Mouse (Mus musculus): ENCODE results near the gene Slamf8. TPM values are rescaled to one million over a fixed set of nuclear protein-coding genes. Genes with fewer than 3 reads are reported as not detected.

The Slamf8 gene
- polyA plus RNA-seq (2015; fragmentation: Nextera tagmentation; extraction: Ambion mirVana): 0.10 and 0.17 TPM in 2 replicates

DNA sequence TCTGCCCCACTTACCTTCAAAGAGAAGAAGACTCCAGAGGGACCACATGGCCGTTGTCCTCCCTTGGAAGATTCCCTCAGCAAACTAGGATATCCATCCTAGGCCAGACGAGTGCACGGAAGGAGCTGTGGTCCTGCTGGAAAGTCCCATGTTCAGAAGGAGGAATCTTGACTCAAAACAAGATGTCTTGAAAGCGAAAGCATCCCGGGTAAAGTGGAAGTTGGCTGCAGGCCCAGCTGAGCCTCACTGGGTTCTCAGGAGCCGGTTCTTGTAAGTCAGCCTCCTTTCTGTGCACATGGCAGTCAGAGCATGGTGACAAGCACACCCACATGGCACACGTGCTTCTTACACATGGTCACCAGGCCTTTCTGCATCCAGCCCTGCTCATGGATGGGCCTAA, at the start of gene Slamf8:
TSS of gene Slamf8 (minus strand) at position 184 of the 400 bp plus-strand sequence.
- Histone ChIP-seq H3K9me3 (replicated peaks) (no peaks in the 10 kb centered on the region), H3K27me3 (peaks cover 5% of the 10 kb centered on the region), H3K27ac (no peak within 1 kb of the TSS), H3K9ac (no peak within 1 kb of the TSS), H3K36me3 (no peaks in the 10 kb centered on the region), H3K4me2 (no peak within 1 kb of the TSS), H3K4me1 (peaks cover 4% of the 10 kb centered on the region; the same call in 1 of the 2 replicates), H3K4me3 (replicated peaks) (no peak within 1 kb of the TSS)
- ATAC-seq (replicated peaks; ENCODE audit: low FRiP score): no peak
- WGBS: 83% methylated on average over 7 of the region's 7 CpGs

DNA sequence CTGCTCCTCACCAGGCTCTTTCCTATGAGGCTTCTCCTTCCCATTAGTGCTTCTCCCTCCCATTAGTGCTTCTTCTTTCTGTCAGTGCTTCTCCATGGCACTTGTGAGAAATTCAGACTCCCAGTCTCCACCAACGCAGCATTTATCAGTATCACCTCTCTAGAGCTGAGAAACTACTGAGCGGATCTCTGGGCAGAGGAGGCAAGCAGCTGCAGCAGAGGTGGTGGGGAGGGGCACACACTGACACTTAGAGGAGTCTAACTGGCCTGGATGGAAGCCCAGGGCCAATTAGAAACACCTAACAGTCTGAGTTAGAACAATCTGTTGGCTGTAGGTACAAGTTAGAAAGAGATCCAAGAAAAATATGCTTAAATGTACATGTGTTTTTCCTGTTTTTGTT, 48.4 kb upstream of the Slamf8 start:
- 49% methylated on average over 2 of the region's 2 CpGs for WGBS
- no peak overlapping the region for H3K4me3 ChIP-seq (replicated peaks)
- H3K27ac ChIP-seq: no peak overlapping the region
- H3K4me1 ChIP-seq: peaks cover 9% of the 10 kb centered on the region
- no peak overlapping the region for H3K4me2 ChIP-seq
- H3K36me3 ChIP-seq: no peaks in the 10 kb centered on the region
- no peaks in the 10 kb centered on the region for H3K9me3 ChIP-seq (replicated peaks)
- 0 out of 2 replicates have a peak, but pooled peaks have one; percentile 30 for ATAC-seq (replicated peaks; ENCODE audit: low FRiP score)
- no peak overlapping the region for H3K9ac ChIP-seq
- H3K27me3 ChIP-seq: no peaks in the 10 kb centered on the region

DNA sequence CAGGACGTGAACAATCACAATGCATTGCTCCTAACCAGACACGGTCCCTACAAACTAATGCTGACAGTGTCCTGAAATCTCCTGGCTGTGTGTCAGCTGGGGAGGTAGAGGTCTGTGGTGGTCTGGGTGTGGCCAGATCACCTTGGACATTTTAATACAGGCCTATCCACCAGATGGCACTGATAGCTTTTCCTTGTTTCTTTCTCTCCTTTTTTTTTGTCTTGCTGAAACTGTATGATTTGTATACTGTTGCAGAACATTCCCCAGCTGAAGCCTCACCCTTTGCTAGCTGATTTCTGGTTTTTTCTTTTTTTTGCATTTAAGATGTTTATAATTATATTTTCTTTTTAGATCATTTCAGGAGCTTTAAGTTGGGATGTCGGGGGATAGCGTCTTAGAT, 47.4 kb upstream of the Slamf8 start:
- ATAC-seq (replicated peaks; ENCODE audit: low FRiP score): no peak
- no peaks in the 10 kb centered on the region for H3K9me3 ChIP-seq (replicated peaks)
- no peak overlapping the region for H3K27ac ChIP-seq
- no peaks in the 10 kb centered on the region for H3K36me3 ChIP-seq
- no peak overlapping the region for H3K9ac ChIP-seq
- no peak overlapping the region for H3K4me3 ChIP-seq (replicated peaks)
- H3K27me3 ChIP-seq: no peaks in the 10 kb centered on the region
- peaks cover 12% of the 10 kb centered on the region for H3K4me1 ChIP-seq
- H3K4me2 ChIP-seq: no peak overlapping the region
- 58% methylated on average over 4 of the region's 4 CpGs for WGBS

DNA sequence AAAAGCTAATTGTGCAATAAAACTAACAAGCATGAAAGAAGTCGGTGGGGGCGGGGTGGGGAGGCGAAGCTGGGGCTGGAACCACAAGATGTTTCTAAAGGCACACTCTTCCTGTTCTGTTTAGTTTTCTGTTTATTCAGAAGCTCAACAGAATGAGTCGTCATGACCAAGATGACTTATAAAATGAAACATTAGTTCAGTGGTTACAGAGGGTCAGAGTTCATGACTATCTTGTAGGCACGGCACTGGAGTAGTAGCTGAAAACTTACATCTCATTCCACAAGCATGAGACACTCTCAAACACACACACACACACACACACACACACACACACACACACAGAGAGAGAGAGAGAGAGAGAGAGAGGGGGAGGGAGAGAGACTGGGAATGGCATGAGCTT, 45.9 kb upstream of the Slamf8 start:
- WGBS: 79% methylated on average over 5 of the region's 5 CpGs
- no peak overlapping the region for H3K4me2 ChIP-seq
- ATAC-seq (replicated peaks; ENCODE audit: low FRiP score): no peak

DNA sequence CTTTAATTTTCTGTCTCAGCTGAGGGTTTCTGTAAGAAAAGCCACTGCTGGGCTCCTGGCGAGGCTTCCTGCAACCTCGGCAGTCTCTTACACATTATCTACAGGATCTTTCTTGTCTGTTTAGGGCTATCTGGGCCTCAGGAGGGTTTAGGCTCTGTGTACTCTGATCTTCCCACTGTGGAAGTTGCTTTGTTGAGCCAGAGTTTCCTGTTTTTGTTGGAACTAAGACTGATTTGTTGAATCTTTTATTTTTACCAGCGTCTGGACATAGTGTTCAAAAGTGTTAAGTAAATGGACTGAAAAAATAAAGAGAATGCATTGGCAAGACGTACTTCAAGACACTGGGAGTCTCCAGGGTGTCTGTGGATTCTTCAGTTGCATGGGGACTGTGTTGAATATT, 44.9 kb upstream of the Slamf8 start:
- Histone ChIP-seq H3K4me3 (replicated peaks) (no peak overlapping the region), H3K9me3 (replicated peaks) (no peaks in the 10 kb centered on the region), H3K36me3 (no peaks in the 10 kb centered on the region), H3K4me1 (peaks cover 17% of the 10 kb centered on the region), H3K27me3 (no peaks in the 10 kb centered on the region), H3K4me2 (peak overlapping the region; percentile 15; the same call in 1 of the 2 replicates), H3K9ac (no peak overlapping the region), H3K27ac (peak overlapping the region; percentile 52; the same call in 1 of the 2 replicates)
- WGBS: 31% methylated on average over 4 of the region's 4 CpGs
- ATAC-seq (replicated peaks; ENCODE audit: low FRiP score): no peak

More for the DNA sequence above, 45.9 kb upstream of the Slamf8 start:
- no peaks in the 10 kb centered on the region for H3K9me3 ChIP-seq (replicated peaks)
- no peaks in the 10 kb centered on the region for H3K27me3 ChIP-seq
- no peaks in the 10 kb centered on the region for H3K36me3 ChIP-seq
- H3K4me1 ChIP-seq: peaks cover 17% of the 10 kb centered on the region
- H3K9ac ChIP-seq: no peak overlapping the region
- no peak overlapping the region for H3K4me3 ChIP-seq (replicated peaks)
- H3K27ac ChIP-seq: no peak overlapping the region

DNA sequence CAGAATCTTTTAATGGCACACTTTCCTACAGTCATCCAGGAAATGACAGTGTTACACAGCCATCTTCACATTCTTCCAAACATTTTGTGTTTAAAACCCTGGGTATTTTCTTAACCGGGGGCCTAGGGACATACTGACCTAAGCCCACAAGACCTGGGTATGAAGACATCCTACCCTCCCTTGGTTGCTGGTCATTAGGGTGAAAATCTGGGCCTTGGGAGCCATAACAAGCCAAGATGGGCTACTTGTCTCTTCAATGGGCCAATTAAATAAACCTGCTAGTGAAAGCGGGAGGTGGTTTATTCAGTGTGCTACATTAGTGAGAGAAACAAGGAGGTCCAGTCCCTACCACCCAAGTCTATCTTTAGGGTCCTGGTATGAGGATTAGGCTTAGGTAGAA, 43.8 kb upstream of the Slamf8 start:
- Histone ChIP-seq H3K27me3 (no peaks in the 10 kb centered on the region), H3K36me3 (no peaks in the 10 kb centered on the region), H3K9ac (no peak overlapping the region), H3K27ac (no peak overlapping the region), H3K4me3 (replicated peaks) (no peak overlapping the region), H3K4me2 (no peak overlapping the region), H3K9me3 (replicated peaks) (no peaks in the 10 kb centered on the region), H3K4me1 (peaks cover 19% of the 10 kb centered on the region)
- 95% methylated on average over 2 of the region's 2 CpGs for WGBS
- no peak for ATAC-seq (replicated peaks; ENCODE audit: low FRiP score)

DNA sequence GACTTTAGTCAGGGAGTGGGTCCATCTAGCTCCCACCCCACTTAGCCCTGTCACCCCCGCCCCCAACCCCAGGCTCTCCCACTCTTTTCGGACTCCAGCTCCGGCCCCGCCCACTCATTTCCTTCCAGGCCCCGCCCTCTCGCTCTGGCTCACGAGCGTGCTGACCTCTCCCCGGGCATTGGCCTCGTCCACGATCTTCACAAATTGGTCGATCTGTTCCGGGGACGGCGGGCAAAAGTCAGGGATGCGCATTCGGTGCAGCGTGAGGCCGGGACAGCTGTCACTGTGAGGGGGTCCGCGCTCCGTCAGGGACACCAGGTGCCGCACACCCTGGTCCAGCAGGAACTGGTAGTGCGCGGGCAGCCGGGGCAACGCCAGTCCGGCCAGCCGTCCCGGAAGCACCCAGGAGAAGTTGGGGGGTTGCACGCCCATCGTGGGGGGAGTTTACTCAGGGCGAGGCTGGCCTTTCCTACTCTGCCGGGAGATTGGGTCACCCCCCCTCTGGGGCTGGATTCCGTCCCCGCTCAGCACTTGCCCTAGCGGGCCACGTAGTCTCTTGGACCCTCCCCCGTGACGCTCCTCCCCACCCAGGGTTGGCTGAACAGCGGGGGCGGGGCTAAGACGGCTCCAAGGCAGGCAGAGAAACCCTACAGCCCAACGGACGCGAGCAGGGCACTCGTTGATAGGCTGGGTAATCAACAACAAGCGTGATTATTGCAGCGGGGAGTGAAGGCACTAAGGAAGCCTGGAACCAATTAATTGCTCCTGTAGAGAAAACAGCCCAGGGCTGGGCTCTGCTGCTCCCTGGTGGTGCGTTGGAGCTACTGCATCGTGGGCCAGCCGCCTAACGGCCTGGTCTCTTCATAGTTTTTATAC, 42.3 kb upstream of the Slamf8 start, which contains the start of gene Dusp23:
TSS of gene Dusp23 (minus strand) at position 512 of the 876 bp plus-strand sequence.
- Histone ChIP-seq H3K27me3 (no peaks in the 10 kb centered on the region), H3K4me1 (peaks cover 19% of the 10 kb centered on the region), H3K36me3 (no peaks in the 10 kb centered on the region), H3K27ac (peak within 1 kb of the TSS; percentile 95), H3K9ac (peak within 1 kb of the TSS; percentile 81), H3K4me3 (replicated peaks) (peak within 1 kb of the TSS; percentile 76), H3K9me3 (replicated peaks) (no peaks in the 10 kb centered on the region), H3K4me2 (peak within 1 kb of the TSS; percentile 83)
- under 1% methylated on average over 53 of the region's 53 CpGs for WGBS
- ATAC-seq (replicated peaks; ENCODE audit: low FRiP score): peak; percentile 99

DNA sequence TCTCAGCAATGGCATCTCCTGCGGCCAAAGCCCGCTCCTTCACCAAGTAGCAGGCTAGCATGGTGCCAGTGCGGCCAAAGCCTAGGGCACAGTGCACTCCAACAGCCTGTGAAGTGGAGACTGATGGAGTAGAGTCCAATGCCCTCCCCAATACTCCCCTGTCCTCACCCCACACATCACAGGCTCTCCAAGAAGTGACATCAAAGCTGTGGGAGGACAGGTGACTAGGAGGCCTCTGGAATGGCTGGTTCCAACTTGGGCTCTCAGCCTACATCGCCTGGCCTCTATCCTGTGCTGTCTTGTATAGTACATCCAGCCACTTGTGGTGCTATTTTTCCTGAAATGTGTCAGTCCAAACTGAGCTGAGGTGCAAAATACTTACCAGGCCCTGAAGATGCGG, 41.4 kb upstream of the Slamf8 start:
- no peak for ATAC-seq (replicated peaks; ENCODE audit: low FRiP score)
- H3K9me3 ChIP-seq (replicated peaks): no peaks in the 10 kb centered on the region
- WGBS: 78% methylated on average over 5 of the region's 5 CpGs
- no peaks in the 10 kb centered on the region for H3K36me3 ChIP-seq
- H3K4me2 ChIP-seq: 0 out of 2 replicates have a peak overlapping the region, but pooled peaks have one; percentile 83
- no peaks in the 10 kb centered on the region for H3K27me3 ChIP-seq
- H3K9ac ChIP-seq: no peak overlapping the region
- no peak overlapping the region for H3K27ac ChIP-seq
- peaks cover 19% of the 10 kb centered on the region for H3K4me1 ChIP-seq
- H3K4me3 ChIP-seq (replicated peaks): no peak overlapping the region

DNA sequence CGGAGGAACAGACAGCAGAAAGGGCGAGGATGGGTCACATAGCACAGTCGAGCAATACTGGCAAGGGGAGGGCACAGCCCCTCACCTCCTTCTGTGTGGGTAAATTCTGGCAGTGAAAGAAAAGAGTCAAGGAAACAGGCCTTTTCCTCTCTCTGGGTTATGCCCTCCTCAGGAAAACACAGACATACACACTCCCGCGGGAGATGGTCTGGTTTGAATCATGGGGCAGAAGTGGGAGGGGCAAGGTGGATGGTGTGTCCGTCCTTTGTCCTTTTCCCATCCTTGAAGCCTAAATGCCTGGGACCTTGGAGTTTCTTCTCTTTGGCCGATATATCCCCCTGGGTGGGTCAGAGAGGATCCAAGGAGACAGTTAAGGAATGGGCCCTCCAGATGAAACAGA, 39.5 kb upstream of the Slamf8 start:
- ATAC-seq (replicated peaks; ENCODE audit: low FRiP score): no peak
- 65% methylated on average over 7 of the region's 7 CpGs for WGBS

DNA sequence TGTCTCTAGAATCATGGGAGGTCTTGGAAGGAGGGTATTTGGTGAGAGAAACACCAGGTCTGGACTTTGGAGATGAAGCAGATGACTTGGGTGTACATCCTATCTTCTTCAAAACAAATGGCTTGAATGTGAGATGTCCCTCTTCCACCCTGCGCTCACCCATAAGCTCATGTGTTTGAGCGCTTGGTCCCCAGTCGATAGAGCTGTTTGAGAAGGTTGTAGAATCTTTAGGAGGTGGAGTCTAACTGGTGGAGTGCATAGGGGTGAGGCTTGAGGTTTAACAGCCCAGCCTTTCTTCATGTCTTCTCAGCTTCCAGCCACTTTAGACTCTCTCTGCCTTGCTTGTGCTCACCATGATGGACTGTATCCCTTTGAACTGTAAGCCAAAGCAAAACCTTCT, 35.9 kb upstream of the Slamf8 start:
- no peak overlapping the region for H3K4me2 ChIP-seq
- WGBS: 95% methylated on average over 3 of the region's 3 CpGs

More for the DNA sequence above, 39.5 kb upstream of the Slamf8 start:
- H3K4me1 ChIP-seq: peaks cover 15% of the 10 kb centered on the region
- H3K36me3 ChIP-seq: no peaks in the 10 kb centered on the region
- H3K27ac ChIP-seq: no peak overlapping the region
- no peak overlapping the region for H3K4me2 ChIP-seq
- H3K4me3 ChIP-seq (replicated peaks): no peak overlapping the region
- no peaks in the 10 kb centered on the region for H3K9me3 ChIP-seq (replicated peaks)
- no peaks in the 10 kb centered on the region for H3K27me3 ChIP-seq
- no peak overlapping the region for H3K9ac ChIP-seq

DNA sequence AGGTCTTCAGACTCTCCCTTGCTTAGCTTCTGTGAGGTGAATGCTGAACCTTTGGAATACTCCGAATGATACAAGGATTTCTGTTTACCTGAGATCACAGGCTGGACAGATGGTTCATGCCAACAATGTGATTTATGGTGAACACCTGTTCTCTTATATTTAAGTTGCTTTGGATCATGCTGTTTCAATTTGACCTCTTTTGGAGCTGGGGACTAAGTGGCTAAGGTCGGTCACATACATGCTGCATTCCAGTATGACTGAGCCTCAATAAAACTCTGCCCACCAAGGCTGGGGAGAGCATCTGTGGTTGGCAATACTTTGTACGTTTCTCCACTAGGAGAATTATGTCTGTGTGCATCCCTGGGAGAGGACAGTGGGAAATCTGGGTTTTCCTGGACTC, 33.7 kb upstream of the Slamf8 start:
- no peak overlapping the region for H3K4me3 ChIP-seq (replicated peaks)
- H3K27me3 ChIP-seq: no peaks in the 10 kb centered on the region
- no peak overlapping the region for H3K27ac ChIP-seq
- ATAC-seq (replicated peaks; ENCODE audit: low FRiP score): no peak
- WGBS: 72% methylated on average over 3 of the region's 3 CpGs
- H3K9me3 ChIP-seq (replicated peaks): no peaks in the 10 kb centered on the region
- no peaks in the 10 kb centered on the region for H3K36me3 ChIP-seq
- no peaks in the 10 kb centered on the region for H3K4me1 ChIP-seq
- H3K4me2 ChIP-seq: no peak overlapping the region
- no peak overlapping the region for H3K9ac ChIP-seq

More for the DNA sequence above, 35.9 kb upstream of the Slamf8 start:
- Histone ChIP-seq H3K4me3 (replicated peaks) (no peak overlapping the region), H3K27ac (no peak overlapping the region), H3K9ac (no peak overlapping the region), H3K27me3 (no peaks in the 10 kb centered on the region), H3K9me3 (replicated peaks) (no peaks in the 10 kb centered on the region), H3K36me3 (no peaks in the 10 kb centered on the region), H3K4me1 (0 out of 2 replicates have a peak, but pooled peaks cover 2% of the 10 kb centered on the region)
- ATAC-seq (replicated peaks; ENCODE audit: low FRiP score): no peak

DNA sequence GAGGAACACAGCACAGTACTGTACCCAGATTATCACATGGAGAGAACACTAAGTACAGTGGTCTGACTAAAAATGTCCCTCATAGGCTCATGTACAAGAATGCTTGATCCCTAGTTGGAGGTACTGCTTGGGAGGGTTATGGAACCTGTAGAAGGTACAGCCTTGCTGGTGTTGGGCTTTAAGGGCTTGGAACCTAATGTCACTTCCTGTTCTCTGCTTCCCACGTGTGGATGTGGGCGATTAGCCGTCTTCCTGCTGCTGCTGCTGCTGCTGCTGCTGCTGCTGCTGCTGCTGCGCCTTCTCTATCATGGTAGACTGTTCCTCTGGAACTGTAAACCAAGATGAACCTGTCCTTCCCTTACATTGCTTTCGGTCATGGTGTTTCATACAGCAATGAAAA, 33.2 kb upstream of the Slamf8 start:
- H3K36me3 ChIP-seq: no peaks in the 10 kb centered on the region
- H3K9me3 ChIP-seq (replicated peaks): no peaks in the 10 kb centered on the region
- WGBS: 66% methylated on average over 5 of the region's 5 CpGs
- no peak overlapping the region for H3K4me2 ChIP-seq
- ATAC-seq (replicated peaks; ENCODE audit: low FRiP score): no peak
- H3K4me3 ChIP-seq (replicated peaks): no peak overlapping the region
- no peaks in the 10 kb centered on the region for H3K4me1 ChIP-seq
- no peak overlapping the region for H3K9ac ChIP-seq
- H3K27ac ChIP-seq: no peak overlapping the region
- H3K27me3 ChIP-seq: no peaks in the 10 kb centered on the region

All from kidney, embryonic 15.5 days (tissue).